Mouse (Mus musculus) limb, embryonic 12.5 days (tissue): ENCODE measurements around the gene Ttf2. TPM values are rescaled to one million over a fixed set of nuclear protein-coding genes. Genes with fewer than 3 reads are reported as not detected.

Experiments
- ATAC-seq: fragments of 200-750 bp; cut with Nextera tagmentation; 2 replicates; pipeline ENCODE4 v1.8.0; 2017; ENCODE audit warnings: low read depth, moderate TSS enrichment; ENCODE audit not compliant: insufficient number of reproducible peaks, insufficient read depth, low FRiP score, low TSS enrichment
- H3K27ac ChIP-seq: fragments of 300-500 bp; sonication (generic); 2 replicates; pipeline ENCODE4 v1.5.1; 2016; ENCODE audit warnings: mild to moderate bottlenecking, moderate library complexity
- H3K27me3 ChIP-seq: fragments of 300-500 bp; sonication (generic); 2 replicates; pipeline ENCODE4 v1.6.1; 2016; ENCODE audit warnings: mild to moderate bottlenecking, moderate library complexity
- H3K36me3 ChIP-seq: fragments of 300-500 bp; sonication (generic); 2 replicates; pipeline ENCODE4 v1.6.1; 2016; ENCODE audit warnings: mild to moderate bottlenecking, moderate library complexity
- H3K4me1 ChIP-seq: fragments of 300-500 bp; sonication (generic); replicated peaks from 2 replicates; pipeline ENCODE4 v1.6.1; 2016
- H3K4me2 ChIP-seq: fragments of 300-500 bp; sonication (generic); 2 replicates; pipeline ENCODE4 v1.6.1; 2016; ENCODE audit warnings: mild to moderate bottlenecking, moderate library complexity
- H3K4me3 ChIP-seq: fragments of 300-500 bp; sonication (generic); replicated peaks from 2 replicates; pipeline ENCODE4 v1.5.1; 2016; ENCODE audit warnings: mild to moderate bottlenecking
- H3K9ac ChIP-seq: fragments of 300-500 bp; sonication (generic); replicated peaks from 2 replicates; pipeline ENCODE4 v1.6.1; 2016; ENCODE audit warnings: mild to moderate bottlenecking, moderate library complexity
- H3K9me3 ChIP-seq: fragments of 300-500 bp; sonication (generic); 2 replicates; pipeline ENCODE4 v1.6.1; 2016; ENCODE audit warnings: mild to moderate bottlenecking, moderate library complexity
- WGBS: fragments of 180-500 bp; shearing (Covaris S2); methylation state at CpG from one replicate; pipeline ENCODE4 v1.1.7; 2016; 5-methylcytosine and 5-hydroxymethylcytosine counted together
- polyA plus RNA-seq: library from polyadenylated mRNA; unstranded; fragments of >200 nt; fragmentation: Nextera tagmentation; extraction: Ambion mirVana; gene quantifications from 2 replicates; pipeline ENCODE4 v1.2.1, GENCODE M21; 2016

The Ttf2 gene
- polyA plus RNA-seq = 24.2 and 25.5 TPM in 2 replicates

GRCm38 (mm10) chr3:100969176-100969917 is at the start of gene Ttf2:
Gene Ttf2 (minus strand): TSS chr3:100969663.
- WGBS = under 1% methylated on average over 40 of the region's 40 CpGs
- peak; percentile 91 for ATAC-seq
- H3K9me3 ChIP-seq = no peaks in the 10 kb centered on the region
- peaks cover 8% of the 10 kb centered on the region for H3K4me1 ChIP-seq
- peak within 1 kb of the TSS; percentile 85 for H3K4me2 ChIP-seq
- peak within 1 kb of the TSS; percentile 72 for H3K4me3 ChIP-seq
- H3K27ac ChIP-seq = 0 out of 2 replicates have a peak within 1 kb of the TSS, but pooled peaks have one; percentile 29
- H3K27me3 ChIP-seq = no peaks in the 10 kb centered on the region
- H3K9ac ChIP-seq = peak within 1 kb of the TSS; percentile 69
- H3K36me3 ChIP-seq = peaks cover 16% of the 10 kb centered on the region; the same call in 1 of the 2 replicates

GRCm38 (mm10) chr3:101018494-101018893 is 49.0 kb upstream of the Ttf2 start:
- ATAC-seq = no peak
- Histone ChIP-seq H3K27me3 (no peaks in the 10 kb centered on the region), H3K4me3 (no peak overlapping the region), H3K9ac (no peak overlapping the region), H3K4me2 (no peak overlapping the region), H3K9me3 (no peaks in the 10 kb centered on the region), H3K4me1 (peaks cover 5% of the 10 kb centered on the region), H3K36me3 (no peaks in the 10 kb centered on the region), H3K27ac (no peak overlapping the region)
- WGBS = 72% methylated on average over 6 of the region's 6 CpGs

GRCm38 (mm10) chr3:101016050-101016449 is 46.6 kb upstream of the Ttf2 start:
- H3K9me3 ChIP-seq = no peaks in the 10 kb centered on the region
- H3K9ac ChIP-seq = no peak overlapping the region
- H3K4me3 ChIP-seq = no peak overlapping the region
- no peaks in the 10 kb centered on the region for H3K27me3 ChIP-seq
- no peak overlapping the region for H3K4me2 ChIP-seq
- WGBS = 91% methylated on average over 7 of the region's 7 CpGs
- no peaks in the 10 kb centered on the region for H3K36me3 ChIP-seq
- peaks cover 21% of the 10 kb centered on the region for H3K4me1 ChIP-seq
- no peak overlapping the region for H3K27ac ChIP-seq
- no peak for ATAC-seq

GRCm38 (mm10) chr3:101015254-101015653 is 45.8 kb upstream of the Ttf2 start:
- Histone ChIP-seq H3K4me2 (no peak overlapping the region), H3K36me3 (no peaks in the 10 kb centered on the region), H3K27me3 (no peaks in the 10 kb centered on the region), H3K4me3 (no peak overlapping the region), H3K9ac (no peak overlapping the region), H3K4me1 (peaks cover 21% of the 10 kb centered on the region), H3K27ac (no peak overlapping the region), H3K9me3 (no peaks in the 10 kb centered on the region)
- ATAC-seq = no peak
- WGBS = 55% methylated on average over 4 of the region's 4 CpGs

GRCm38 (mm10) chr3:101013536-101013935 is 44.1 kb upstream of the Ttf2 start:
- peaks cover 21% of the 10 kb centered on the region for H3K4me1 ChIP-seq
- H3K9ac ChIP-seq = no peak overlapping the region
- H3K4me2 ChIP-seq = no peak overlapping the region
- H3K36me3 ChIP-seq = no peaks in the 10 kb centered on the region
- no peak overlapping the region for H3K27ac ChIP-seq
- no peak for ATAC-seq
- WGBS = 83% methylated on average over 3 of the region's 3 CpGs
- no peaks in the 10 kb centered on the region for H3K27me3 ChIP-seq
- no peak overlapping the region for H3K4me3 ChIP-seq
- H3K9me3 ChIP-seq = no peaks in the 10 kb centered on the region

- H3K4me3 ChIP-seq = no peak overlapping the region
- H3K4me2 ChIP-seq = no peak overlapping the region
- no peaks in the 10 kb centered on the region for H3K27me3 ChIP-seq
- H3K4me1 ChIP-seq = peaks cover 21% of the 10 kb centered on the region
- no peak overlapping the region for H3K9ac ChIP-seq
- no peak for ATAC-seq
- WGBS = 91% methylated on average over 10 of the region's 10 CpGs
- H3K36me3 ChIP-seq = no peaks in the 10 kb centered on the region
- no peak overlapping the region for H3K27ac ChIP-seq
- no peaks in the 10 kb centered on the region for H3K9me3 ChIP-seq
Observed at GRCm38 (mm10) chr3:101013005-101013404, 43.5 kb upstream of the Ttf2 start.

- peaks cover 21% of the 10 kb centered on the region for H3K4me1 ChIP-seq
- ATAC-seq = no peak
- no peak overlapping the region for H3K4me3 ChIP-seq
- H3K27me3 ChIP-seq = no peaks in the 10 kb centered on the region
- no peak overlapping the region for H3K4me2 ChIP-seq
- H3K36me3 ChIP-seq = no peaks in the 10 kb centered on the region
- 81% methylated on average over 8 of the region's 8 CpGs for WGBS
- no peak overlapping the region for H3K9ac ChIP-seq
- no peak overlapping the region for H3K27ac ChIP-seq
- no peaks in the 10 kb centered on the region for H3K9me3 ChIP-seq
Observed at GRCm38 (mm10) chr3:101012597-101012996, 43.1 kb upstream of the Ttf2 start.

GRCm38 (mm10) chr3:101012131-101012571 is 42.7 kb upstream of the Ttf2 start:
- H3K27me3 ChIP-seq = no peaks in the 10 kb centered on the region
- no peak overlapping the region for H3K27ac ChIP-seq
- H3K4me2 ChIP-seq = no peak overlapping the region
- H3K4me3 ChIP-seq = no peak overlapping the region
- H3K36me3 ChIP-seq = no peaks in the 10 kb centered on the region
- H3K9ac ChIP-seq = no peak overlapping the region
- H3K4me1 ChIP-seq = peaks cover 21% of the 10 kb centered on the region
- WGBS = 37% methylated on average over 10 of the region's 10 CpGs
- ATAC-seq = peak; percentile 73; the same call in 1 of the 2 replicates
- H3K9me3 ChIP-seq = no peaks in the 10 kb centered on the region

GRCm38 (mm10) chr3:101011203-101011600 is 41.7 kb upstream of the Ttf2 start:
- H3K27ac ChIP-seq = no peak overlapping the region
- no peak for ATAC-seq
- no peak overlapping the region for H3K4me2 ChIP-seq
- no peak overlapping the region for H3K4me3 ChIP-seq
- no peaks in the 10 kb centered on the region for H3K9me3 ChIP-seq
- 45% methylated on average over 5 of the region's 5 CpGs for WGBS
- H3K36me3 ChIP-seq = no peaks in the 10 kb centered on the region
- H3K9ac ChIP-seq = no peak overlapping the region
- H3K27me3 ChIP-seq = no peaks in the 10 kb centered on the region
- H3K4me1 ChIP-seq = peaks cover 21% of the 10 kb centered on the region

GRCm38 (mm10) chr3:101010589-101011202 is 41.2 kb upstream of the Ttf2 start:
- H3K9ac ChIP-seq = no peak overlapping the region
- H3K4me3 ChIP-seq = no peak overlapping the region
- no peaks in the 10 kb centered on the region for H3K36me3 ChIP-seq
- H3K27ac ChIP-seq = no peak overlapping the region
- no peak overlapping the region for H3K4me2 ChIP-seq
- H3K9me3 ChIP-seq = no peaks in the 10 kb centered on the region
- no peaks in the 10 kb centered on the region for H3K27me3 ChIP-seq
- H3K4me1 ChIP-seq = peaks cover 21% of the 10 kb centered on the region
- 92% methylated on average over 4 of the region's 4 CpGs for WGBS
- no peak for ATAC-seq

GRCm38 (mm10) chr3:101007112-101007782 is 37.8 kb upstream of the Ttf2 start:
- H3K4me3 ChIP-seq = no peak overlapping the region
- H3K9me3 ChIP-seq = no peaks in the 10 kb centered on the region
- H3K27me3 ChIP-seq = no peaks in the 10 kb centered on the region
- no peak overlapping the region for H3K27ac ChIP-seq
- no peak overlapping the region for H3K4me2 ChIP-seq
- no peaks in the 10 kb centered on the region for H3K36me3 ChIP-seq
- H3K9ac ChIP-seq = no peak overlapping the region
- WGBS = 75% methylated on average over 5 of the region's 5 CpGs
- no peak for ATAC-seq
- H3K4me1 ChIP-seq = peaks cover 11% of the 10 kb centered on the region
